Mouse (Mus musculus) cerebellum, adult 2 months (tissue): Measurements from ENCODE around the gene Akap8.

Experiments used
- CTCF ChIP-seq: fragments of 200-500 bp; IDR thresholded peaks from 2 replicates; pipeline ENCODE4 v1.5.1; 2011; ENCODE audit warnings: low read depth, mild to moderate bottlenecking, control low read depth, low read length, moderate library complexity, borderline replicate concordance; ENCODE audit not compliant: insufficient read depth
- POLR2A ChIP-seq: fragments of 200-500 bp; IDR thresholded peaks from 2 replicates; pipeline ENCODE4 v1.6.1; 2011; ENCODE audit warnings: low read length, control low read depth, borderline replicate concordance; ENCODE audit not compliant: insufficient read depth

DNA sequence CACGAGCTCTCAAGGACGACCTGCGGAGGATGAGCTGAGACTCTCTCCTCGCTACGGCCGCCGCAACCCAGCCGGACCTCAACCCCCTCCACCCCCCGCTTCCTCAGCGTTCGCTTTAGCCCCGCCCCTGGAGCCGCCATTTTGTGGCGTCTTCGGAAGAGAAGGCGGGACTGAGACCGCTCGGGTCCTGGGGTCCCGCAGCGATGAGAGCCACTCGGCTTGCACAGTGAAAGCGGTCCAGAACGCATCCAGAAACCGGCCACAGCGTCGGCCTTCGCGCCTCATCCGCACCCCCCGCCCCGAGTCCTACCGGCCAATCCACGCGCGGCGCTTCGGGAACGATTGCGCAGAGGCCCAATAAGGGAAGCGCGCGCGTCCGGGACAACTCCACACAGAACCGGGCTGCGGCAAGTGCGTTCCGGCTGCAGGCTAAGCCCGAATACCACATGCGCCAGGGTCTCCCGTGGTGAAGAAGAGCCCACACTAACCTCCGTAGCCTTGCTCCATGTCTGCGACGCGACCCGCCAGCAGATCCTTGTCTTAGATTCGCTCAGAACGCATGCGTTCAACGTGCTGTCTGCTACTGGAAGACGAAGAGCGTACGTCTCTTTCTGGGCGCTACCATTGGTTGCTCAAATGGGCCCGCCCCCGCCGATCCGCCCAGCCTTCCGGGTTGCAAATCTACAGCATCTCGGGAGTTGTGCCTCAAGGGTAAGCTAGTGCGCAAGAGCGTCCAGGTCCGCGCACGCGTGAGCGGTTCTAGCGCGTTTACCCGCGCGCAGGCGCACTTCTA, at the start of gene Akap8:
- no peak for TF ChIP-seq CTCF
- peak; percentile 84 for TF ChIP-seq POLR2A
